Mouse (Mus musculus): ENCODE data around the gene Mospd1. TPM values are rescaled to one million over a fixed set of nuclear protein-coding genes. Genes with fewer than 3 reads are reported as not detected.

Mospd1 gene
- total and polyA plus RNA-seq, 3 experiments, result 4.4 to 14.5 (median 7.0) TPM

DNA sequence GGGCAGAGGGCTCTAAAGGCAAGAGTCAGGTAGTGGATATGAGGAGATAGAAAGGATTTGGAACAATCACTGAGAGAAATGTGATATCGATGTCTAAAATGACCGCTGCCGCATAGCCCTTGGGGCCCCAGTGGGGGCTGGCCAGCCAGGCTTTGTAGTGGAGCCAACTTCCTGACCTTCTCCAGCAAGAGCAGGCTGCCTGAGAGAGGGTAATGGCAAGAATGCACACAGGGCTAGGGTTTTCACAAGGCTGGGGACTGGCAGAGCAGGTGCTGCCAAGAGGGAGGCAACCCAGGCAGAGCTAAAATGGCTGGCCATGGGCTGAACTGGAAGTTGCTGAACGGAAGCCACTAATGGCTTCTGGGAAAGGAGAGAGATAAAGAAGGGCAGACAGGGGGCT is 49.2 kb downstream of the Mospd1 start:
- dilution Hi-C loops (cut with MboI; ENCODE audit: extremely low pct_ligation_motif_present, extremely low pct_unique_long_range_greater_than_20kb, low sequenced_read_pairs), result no loop called here
- H3K4me1 ChIP-seq (ENCODE audit: control insufficient read depth in 1 of 2, insufficient read depth in 2 of 2), result peaks cover 0 to 5% of the 10 kb centered on the region in 2 experiments; a peak in 2 of 4 replicates
- no peak overlapping the region for H3K4me3 ChIP-seq (replicated peaks in 1 of 3; ENCODE audit: low read depth in 2 of 3, low read length in 2 of 3, poor library complexity in 1 of 3)
- no peaks in the 10 kb centered on the region for H3K79me2 ChIP-seq (replicated peaks; ENCODE audit: control insufficient read depth, extremely low read depth, insufficient read depth, poor library complexity, severe bottlenecking)
- H3K27me3 ChIP-seq (replicated peaks), result no peaks in the 10 kb centered on the region
- H3K4me2 ChIP-seq (ENCODE audit: insufficient read depth, low read depth, poor library complexity, severe bottlenecking), result no peak overlapping the region
- no peaks in the 10 kb centered on the region for H3K36me3 ChIP-seq (replicated peaks in 1 of 2; ENCODE audit: control insufficient read depth in 1 of 2, insufficient read depth in 1 of 2, low read length in 1 of 2)
- no peaks in the 10 kb centered on the region for H3K9me3 ChIP-seq (replicated peaks; ENCODE audit: low read length)
- no peak for TF ChIP-seq USF2 (conservative IDR thresholded peaks at IDR 0.05; ENCODE audit: low read depth, low read length)
- TF ChIP-seq MEF2A (IDR thresholded peaks at IDR 0.05; ENCODE audit: borderline replicate concordance, low read depth, low read length), result no peak
- no peak for TF ChIP-seq PAX5 (IDR thresholded peaks at IDR 0.05; ENCODE audit: low read length)
- no peak for TF ChIP-seq ZMIZ1 (IDR thresholded peaks at IDR 0.05; ENCODE audit: low read depth, low read length)
- TF ChIP-seq TCF12 (IDR thresholded peaks at IDR 0.05; ENCODE audit: low read depth, low read length), result no peak
- TF ChIP-seq MAZ (IDR thresholded peaks at IDR 0.05; ENCODE audit: low read depth, low read length), result no peak
- TF ChIP-seq CHD1 (IDR thresholded peaks at IDR 0.05; ENCODE audit: low read depth, low read length), result no peak
- TF ChIP-seq CTCF (conservative IDR thresholded peaks at IDR 0.05 in 1 of 2, IDR thresholded peaks at IDR 0.05 in 1 of 2; ENCODE audit: low read depth in 2 of 2, low read length in 2 of 2), result no peak
- no peak for DNase-seq (ENCODE audit: extremely low read depth)
- no peak overlapping the region for H3K9ac ChIP-seq (ENCODE audit: insufficient read depth, low read depth)
- H3K27ac ChIP-seq (ENCODE audit: insufficient read depth, low read depth), result no peak overlapping the region
- in situ Hi-C loops (cut with MboI; ENCODE audit: low pct_ligation_motif_present, low pct_unique_long_range_greater_than_20kb, low sequenced_read_pairs), result no loop called here

DNA sequence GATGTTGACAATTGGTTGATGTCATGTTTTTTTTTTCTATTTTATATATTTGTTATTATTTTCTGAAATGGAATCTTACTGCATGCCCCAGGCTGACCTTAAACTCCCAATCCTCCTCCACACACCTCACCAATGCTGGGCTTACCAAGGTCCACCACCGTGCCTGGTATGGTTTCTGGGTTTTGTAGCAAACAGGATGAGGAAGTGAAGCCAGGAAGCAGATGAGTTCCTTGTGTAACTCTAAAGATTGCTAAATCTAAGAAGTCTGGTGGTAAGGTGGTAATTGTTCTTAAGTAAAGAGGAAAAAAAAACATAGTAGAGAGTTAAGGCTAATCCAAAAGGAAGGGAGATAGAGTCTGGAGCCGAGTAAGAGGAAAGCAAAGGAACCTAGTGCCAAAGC is 49.7 kb downstream of the Mospd1 start:
- DNase-seq (ENCODE audit: extremely low read depth), result no peak
- Histone ChIP-seq H3K27ac (ENCODE audit: insufficient read depth, low read depth) (no peak overlapping the region), H3K9me3 (replicated peaks; ENCODE audit: low read length) (no peaks in the 10 kb centered on the region), H3K4me2 (ENCODE audit: insufficient read depth, low read depth, poor library complexity, severe bottlenecking) (no peak overlapping the region), H3K4me3 (replicated peaks in 1 of 3; ENCODE audit: low read depth in 2 of 3, low read length in 2 of 3, poor library complexity in 1 of 3) (no peak overlapping the region), H3K79me2 (replicated peaks; ENCODE audit: control insufficient read depth, extremely low read depth, insufficient read depth, poor library complexity, severe bottlenecking) (no peaks in the 10 kb centered on the region), H3K36me3 (replicated peaks in 1 of 2; ENCODE audit: control insufficient read depth in 1 of 2, insufficient read depth in 1 of 2, low read length in 1 of 2) (no peaks in the 10 kb centered on the region), H3K9ac (ENCODE audit: insufficient read depth, low read depth) (no peak overlapping the region), H3K27me3 (replicated peaks) (no peaks in the 10 kb centered on the region), H3K4me1 (ENCODE audit: control insufficient read depth in 1 of 2, insufficient read depth in 2 of 2) (peaks cover 0 to 5% of the 10 kb centered on the region in 2 experiments; a peak in 2 of 4 replicates)
- in situ Hi-C loops (cut with MboI; ENCODE audit: low pct_ligation_motif_present, low pct_unique_long_range_greater_than_20kb, low sequenced_read_pairs), result no loop called here
- TF ChIP-seq JUN (IDR thresholded peaks at IDR 0.05; ENCODE audit: insufficient read depth, low read depth, low read length) (no peak), POLR2A (IDR thresholded peaks at IDR 0.05; ENCODE audit: low read depth, low read length) (no peak), MEF2A (IDR thresholded peaks at IDR 0.05; ENCODE audit: borderline replicate concordance, low read depth, low read length) (no peak), E2F4 (IDR thresholded peaks at IDR 0.05; ENCODE audit: insufficient replicate concordance, low read depth, low read length) (no peak), ZNF384 (IDR thresholded peaks at IDR 0.05; ENCODE audit: low read depth, low read length) (no peak), CTCF (conservative IDR thresholded peaks at IDR 0.05 in 1 of 2, IDR thresholded peaks at IDR 0.05 in 1 of 2; ENCODE audit: low read depth in 2 of 2, low read length in 2 of 2) (no peak), NRF1 (IDR thresholded peaks at IDR 0.05; ENCODE audit: low read depth, low read length) (no peak), ZC3H11A (IDR thresholded peaks at IDR 0.05; ENCODE audit: low read depth, low read length) (no peak), CHD2 (IDR thresholded peaks at IDR 0.05; ENCODE audit: low read length) (no peak), JUND (conservative IDR thresholded peaks at IDR 0.05; ENCODE audit: low read depth, low read length) (no peak), RAD21 (IDR thresholded peaks at IDR 0.05; ENCODE audit: low read depth, low read length) (no peak), MAX (IDR thresholded peaks at IDR 0.05; ENCODE audit: low read length) (no peak), TCF12 (IDR thresholded peaks at IDR 0.05; ENCODE audit: low read depth, low read length) (no peak), USF2 (conservative IDR thresholded peaks at IDR 0.05; ENCODE audit: low read depth, low read length) (no peak), ZKSCAN1 (IDR thresholded peaks at IDR 0.05; ENCODE audit: borderline replicate concordance, low read depth, low read length) (no peak), ETS1 (conservative IDR thresholded peaks at IDR 0.05; ENCODE audit: low read depth, low read length) (no peak), RCOR1 (conservative IDR thresholded peaks at IDR 0.05; ENCODE audit: low read depth, low read length) (no peak), ELF1 (IDR thresholded peaks at IDR 0.05; ENCODE audit: low read depth, low read length) (no peak), USF1 (IDR thresholded peaks at IDR 0.05; ENCODE audit: low read depth, low read length) (no peak), PAX5 (IDR thresholded peaks at IDR 0.05; ENCODE audit: low read length) (no peak)
- dilution Hi-C loops (cut with MboI; ENCODE audit: extremely low pct_ligation_motif_present, extremely low pct_unique_long_range_greater_than_20kb, low sequenced_read_pairs), result no loop called here

Measured in CH12.LX (cell line).